Comparison of ENCODE assay signal across 8 mouse cellular contexts in the genomic region with DNA sequence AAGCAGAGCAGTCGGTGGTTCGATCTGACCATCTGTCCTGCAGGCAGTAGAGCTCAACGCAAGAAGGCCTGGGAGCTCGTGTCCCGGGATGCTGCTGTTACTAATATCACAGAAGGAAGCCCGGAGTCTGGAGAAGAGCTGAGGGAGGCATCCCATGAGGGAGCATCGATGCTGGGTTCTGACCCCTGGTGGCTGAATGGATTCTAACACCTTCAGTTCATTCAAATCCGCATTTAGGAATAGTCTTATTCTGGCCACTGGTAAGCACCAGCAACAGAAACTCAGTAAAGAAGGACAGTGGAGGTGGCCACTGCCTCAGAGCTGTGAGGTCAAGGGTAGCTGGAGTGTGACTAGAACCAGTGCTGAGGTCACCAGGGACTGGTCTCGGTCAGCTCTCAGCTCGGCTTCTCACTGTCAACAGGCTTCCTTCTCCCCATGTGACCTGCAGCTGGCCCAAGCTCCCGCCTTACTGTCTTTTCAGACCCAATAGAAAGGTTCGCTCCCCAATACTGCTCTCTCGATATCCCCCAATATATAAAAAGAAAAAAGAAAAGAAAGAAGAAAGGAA. TPM values are rescaled to one million over a fixed set of nuclear protein-coding genes. Genes with fewer than 3 reads are reported as not detected.
DNase-seq lines count a peak whose midpoint lies in the region; ATAC-seq lines count a peak whose summit lies in the region.

No protein-coding gene starts in this region.

- intact Hi-C loops in heart, postnatal 36 days (cut with DNase I) = loop anchor here (1.0 to 10.0 kb wide), 3 partner anchors 46 to 453 kb away; no protein-coding TSS in a partner anchor

- H3K4me1 ChIP-seq in forebrain, embryonic 12.5 days = peaks cover 8% of the 10 kb centered on the region
- peaks cover 2% of the 10 kb centered on the region; the same call in 1 of the 2 replicates for H3K4me1 ChIP-seq in midbrain, embryonic 11.5 days (ENCODE audit: control insufficient read depth, insufficient read depth, low read length)

- DNase-seq in ovary, postnatal 36 days (ENCODE audit: low spot score) = peak; percentile 23
- no peak for DNase-seq in ovary, adult 18-20 months (ENCODE audit: low spot score)
- DNase-seq in brain, adult 2 months (ENCODE audit: low read depth, low spot score) = peak; percentile 86
- peak; percentile 52 to 56 for DNase-seq in heart, postnatal 36 days
- peak; percentile 40 to 51 for DNase-seq in layer of hippocampus, postnatal 36 days
- DNase-seq in midbrain, embryonic 11.5 days (ENCODE audit: low spot score, missing footprints) = peak; percentile 95

- ATAC-seq in forebrain, embryonic 12.5 days (ENCODE audit: low FRiP score) = peak; percentile 61; the same call in 1 of the 2 replicates
- peak; percentile 55 for ATAC-seq in midbrain, embryonic 11.5 days (ENCODE audit: low FRiP score)
- ATAC-seq in inflammation-experienced regulatory T-cells, adult 6 months = no peak

- no peak overlapping the region for H3K4me3 ChIP-seq in forebrain, embryonic 12.5 days (replicated peaks)
- no peak overlapping the region for H3K4me3 ChIP-seq in midbrain, embryonic 11.5 days (ENCODE audit: low read depth, low read length)

- 28% methylated on average over 13 of the region's 13 CpGs for WGBS in forebrain, embryonic 12.5 days
- 22% methylated on average over 13 of the region's 13 CpGs for WGBS in midbrain, embryonic 11.5 days

- peaks cover 3% of the 10 kb centered on the region; the same call in 1 of the 2 replicates for H3K27me3 ChIP-seq in forebrain, embryonic 12.5 days
- H3K27me3 ChIP-seq in midbrain, embryonic 11.5 days (ENCODE audit: control insufficient read depth, insufficient read depth, low read length) = no peaks in the 10 kb centered on the region

- H3K36me3 ChIP-seq in forebrain, embryonic 12.5 days (replicated peaks) = no peaks in the 10 kb centered on the region
- H3K36me3 ChIP-seq in midbrain, embryonic 11.5 days (ENCODE audit: control insufficient read depth, insufficient read depth, low read length) = no peaks in the 10 kb centered on the region

- no peak overlapping the region for H3K27ac ChIP-seq in forebrain, embryonic 12.5 days
- no peak overlapping the region for H3K27ac ChIP-seq in midbrain, embryonic 11.5 days (ENCODE audit: low read depth, low read length)

- no peak overlapping the region for H3K4me2 ChIP-seq in forebrain, embryonic 12.5 days
- no peak overlapping the region for H3K4me2 ChIP-seq in midbrain, embryonic 11.5 days

- no peaks in the 10 kb centered on the region for H3K9me3 ChIP-seq in forebrain, embryonic 12.5 days
- H3K9me3 ChIP-seq in midbrain, embryonic 11.5 days (ENCODE audit: control insufficient read depth, low read length) = no peaks in the 10 kb centered on the region

- no peak overlapping the region for H3K9ac ChIP-seq in forebrain, embryonic 12.5 days
- H3K9ac ChIP-seq in midbrain, embryonic 11.5 days (ENCODE audit: low read length) = no peak overlapping the region

RNA-seq across cellular contexts. Expression of a gene that starts 36.1 kb away (rescaled TPM):
- polyA plus RNA-seq in forebrain, embryonic 12.5 days (2016; fragmentation: Nextera tagmentation; extraction: Ambion mirVana) = not detected in 2 replicates
- total RNA-seq in heart, postnatal 36 days (2021) = under 1 TPM; 0.39 to 0.43 TPM
- total RNA-seq in layer of hippocampus, postnatal 36 days (2021) = 1 to 10 TPM; 6.6 to 7.0 TPM
- polyA plus RNA-seq in midbrain, embryonic 11.5 days (2014; fragmentation: Nextera tagmentation; extraction: Ambion mirVana) = 0.07 TPM in 1 of 2 replicates, not detected in the other
- polyA plus RNA-seq in inflammation-experienced regulatory T-cells, adult 6 months (2017; shearing (Covaris generic)) = 10 to 100 TPM in 2 of 3 experiments, 1 to 10 TPM in 1; 8.5 to 13.7 (median 12.3) TPM
